Mouse (Mus musculus): ENCODE data around the gene Gm21725. TPM values are rescaled to one million over a fixed set of nuclear protein-coding genes. Genes with fewer than 3 reads are reported as not detected.
"Not testable (repeated sequence)": the region's sequence is repeated elsewhere in the genome, so short reads cannot be mapped to it uniquely, and the experiment has no call there.

The Gm21725 gene
- polyA plus RNA-seq (2017; shearing (Covaris generic)): not detected

DNA sequence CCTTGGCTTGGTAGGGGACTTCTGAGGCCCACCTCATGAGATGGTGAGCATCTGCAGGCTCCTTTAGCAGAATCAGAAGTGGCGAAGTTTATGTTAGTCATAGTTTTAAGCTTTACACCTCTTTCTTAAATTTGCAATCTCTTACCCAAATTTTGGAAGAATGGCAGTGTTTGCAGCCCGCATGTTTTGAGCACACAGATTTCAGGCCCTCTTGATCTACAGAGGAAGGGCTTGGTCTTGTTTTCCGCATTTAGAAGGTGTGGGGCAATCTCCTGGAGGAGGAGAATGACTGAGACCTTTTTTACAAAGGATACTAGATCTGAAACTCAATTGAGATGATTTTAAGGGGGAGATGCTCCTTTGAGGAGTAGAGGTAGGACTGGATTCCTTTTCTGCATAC lies at the start of gene Gm21725:
Gene Gm21725 (minus strand): TSS at position 101 of the 400 bp plus-strand sequence.
- ATAC-seq: not testable (repeated sequence)

Other genes starting within 250 kb of the Gm21725 start
- not detected for gene Gm21891, start 215.6 kb downstream of the Gm21725 start, polyA plus RNA-seq (2017; shearing (Covaris generic))
- gene Gm21425, start 187.1 kb downstream of the Gm21725 start, polyA plus RNA-seq (2017; shearing (Covaris generic)): not detected
- gene Gm21828, start 125.1 kb downstream of the Gm21725 start, polyA plus RNA-seq (2017; shearing (Covaris generic)): not detected
- gene Gm21440, start 96.7 kb downstream of the Gm21725 start, polyA plus RNA-seq (2017; shearing (Covaris generic)): not detected
- gene Gm21454, start 96.6 kb downstream of the Gm21725 start, polyA plus RNA-seq (2017; shearing (Covaris generic)): not detected
- not detected for gene Gm21866, start 116.5 kb upstream of the Gm21725 start, polyA plus RNA-seq (2017; shearing (Covaris generic))
- not detected for gene Gm20773, start 145.0 kb upstream of the Gm21725 start, polyA plus RNA-seq (2017; shearing (Covaris generic))

All from CD4-positive, CD25-positive, alpha-beta regulatory T cell, adult 4 months (primary cell).